Mouse (Mus musculus): Measurements from ENCODE around the gene Mmp27. TPM values are rescaled to one million over a fixed set of nuclear protein-coding genes. Genes with fewer than 3 reads are reported as not detected.

Gene Mmp27
- polyA plus RNA-seq (2016; fragmentation: Nextera tagmentation; extraction: Ambion mirVana): not detected in 2 replicates

DNA sequence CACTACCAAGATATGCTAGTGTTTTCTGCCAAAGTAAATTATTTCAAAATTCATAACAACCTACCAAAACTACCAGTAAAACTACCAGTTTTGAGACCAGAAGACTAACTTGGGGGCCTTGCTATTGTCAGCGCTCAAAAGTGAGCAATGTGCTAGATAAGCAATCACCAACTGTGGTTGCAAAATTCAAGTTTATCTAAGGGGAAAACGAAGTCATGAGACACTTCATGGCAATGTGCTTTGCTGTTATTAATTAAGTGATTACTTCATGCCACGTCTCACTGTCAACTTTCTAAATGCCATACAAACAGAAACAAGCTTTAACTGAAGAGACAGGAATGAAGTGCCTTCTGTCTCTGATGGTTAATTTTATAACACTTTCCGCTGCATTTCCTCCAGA is at the start of gene Mmp27:
Gene Mmp27 (plus strand): TSS at position 235 of the 400 bp plus-strand sequence.
- H3K36me3 ChIP-seq: no peaks in the 10 kb centered on the region
- H3K9me3 ChIP-seq (replicated peaks): no peaks in the 10 kb centered on the region
- 83% methylated on average over 4 of the region's 4 CpGs for WGBS
- no peak within 1 kb of the TSS for H3K4me3 ChIP-seq
- DNase-seq (ENCODE audit: low spot score): no peak
- H3K27me3 ChIP-seq (ENCODE audit: low read depth, poor library complexity, severe bottlenecking): no peaks in the 10 kb centered on the region
- no peak within 1 kb of the TSS for H3K27ac ChIP-seq (replicated peaks)
- no peaks in the 10 kb centered on the region for H3K4me1 ChIP-seq

DNA sequence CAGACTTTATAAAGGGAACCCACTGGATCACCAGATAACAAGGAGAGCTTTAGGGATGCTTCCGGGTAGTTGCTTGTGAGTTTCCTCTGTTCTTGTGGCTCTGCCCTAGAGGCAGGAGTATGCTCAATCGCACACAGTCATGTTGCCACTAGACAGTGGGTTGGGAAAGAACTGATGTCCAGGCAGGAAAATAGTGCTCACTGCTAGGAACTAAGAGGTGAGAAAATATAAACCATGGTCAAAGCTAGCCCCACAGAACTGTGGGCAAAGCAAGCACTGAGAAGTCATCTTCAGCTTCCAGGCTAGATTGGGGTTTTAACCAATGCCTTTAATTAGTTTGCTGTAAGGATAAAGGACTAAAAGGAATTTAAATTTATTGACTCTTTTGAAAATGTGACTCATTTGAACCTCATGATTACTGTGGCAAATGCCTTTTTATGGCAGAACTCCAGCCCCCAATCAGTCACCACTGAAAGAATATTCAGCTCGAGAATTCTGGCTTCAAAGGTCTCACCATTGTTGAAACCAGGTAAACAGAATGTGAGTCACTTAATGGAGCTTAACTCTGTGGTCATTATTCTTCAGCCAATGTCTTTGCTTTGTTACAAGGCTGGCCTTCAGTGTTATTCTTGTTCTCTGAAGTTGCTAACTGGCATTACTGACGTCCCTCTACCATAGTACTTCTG is 44.8 kb upstream of the Mmp27 start:
- Histone ChIP-seq H3K27me3 (ENCODE audit: low read depth, poor library complexity, severe bottlenecking) (no peaks in the 10 kb centered on the region), H3K36me3 (no peaks in the 10 kb centered on the region), H3K27ac (replicated peaks) (no peak overlapping the region), H3K4me1 (no peaks in the 10 kb centered on the region), H3K9me3 (replicated peaks) (no peaks in the 10 kb centered on the region), H3K4me3 (no peak overlapping the region)
- WGBS: 74% methylated on average over 4 of the region's 4 CpGs
- DNase-seq (ENCODE audit: low spot score): no peak

DNA sequence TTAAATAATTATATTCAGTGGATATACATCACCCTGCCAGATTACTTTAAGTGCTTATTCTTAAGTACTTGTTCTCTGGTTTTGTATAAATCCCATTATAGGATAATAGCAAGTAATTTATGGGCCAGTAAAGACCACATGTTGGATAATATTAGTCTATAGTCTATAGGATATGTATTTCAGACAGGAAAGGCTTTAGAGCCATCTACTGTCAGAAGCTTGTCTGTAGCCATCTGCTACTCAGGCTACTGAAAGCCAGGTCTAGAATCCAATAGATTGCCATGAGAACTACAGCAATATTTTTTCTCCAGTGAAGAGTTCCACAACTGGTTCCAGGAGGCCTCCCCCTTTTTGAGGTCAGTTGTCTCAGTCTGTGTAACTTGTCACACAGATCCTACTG is 28.4 kb upstream of the Mmp27 start:
- H3K27me3 ChIP-seq (ENCODE audit: low read depth, poor library complexity, severe bottlenecking): no peaks in the 10 kb centered on the region
- no peak overlapping the region for H3K4me3 ChIP-seq
- H3K27ac ChIP-seq (replicated peaks): no peak overlapping the region
- DNase-seq (ENCODE audit: low spot score): no peak
- no peaks in the 10 kb centered on the region for H3K36me3 ChIP-seq
- no peaks in the 10 kb centered on the region for H3K4me1 ChIP-seq
- H3K9me3 ChIP-seq (replicated peaks): no peaks in the 10 kb centered on the region

DNA sequence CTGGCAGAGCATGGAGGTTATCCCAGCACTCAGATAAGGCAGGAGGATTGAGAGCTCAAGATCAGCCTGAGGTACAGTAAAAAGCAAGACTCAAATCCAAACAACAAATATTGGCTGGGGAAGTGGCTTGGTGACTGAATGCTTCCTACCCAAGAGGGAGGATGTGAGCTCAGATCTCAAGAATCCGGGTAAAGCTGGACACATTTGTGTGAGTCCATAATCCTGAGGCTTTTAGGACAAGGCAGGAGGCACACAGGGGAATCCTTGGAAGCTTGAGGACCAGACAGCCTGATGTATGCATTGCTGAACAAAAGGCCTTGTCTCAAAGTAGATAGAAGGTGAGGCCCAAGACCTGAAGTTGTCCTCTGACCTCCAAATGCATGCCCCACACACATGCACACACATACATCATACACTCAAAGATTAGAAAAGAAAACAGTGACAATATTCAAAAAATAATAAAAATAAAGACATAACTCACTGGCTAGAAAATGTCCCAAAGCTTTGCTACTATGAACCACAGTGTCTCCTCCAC is 26.2 kb upstream of the Mmp27 start:
- Histone ChIP-seq H3K27me3 (ENCODE audit: low read depth, poor library complexity, severe bottlenecking) (no peaks in the 10 kb centered on the region), H3K36me3 (no peaks in the 10 kb centered on the region), H3K27ac (replicated peaks) (no peak overlapping the region), H3K9me3 (replicated peaks) (no peaks in the 10 kb centered on the region), H3K4me3 (no peak overlapping the region), H3K4me1 (no peaks in the 10 kb centered on the region)
- DNase-seq (ENCODE audit: low spot score): no peak
- WGBS: 84% methylated on average over 1 of the region's 1 CpGs

DNA sequence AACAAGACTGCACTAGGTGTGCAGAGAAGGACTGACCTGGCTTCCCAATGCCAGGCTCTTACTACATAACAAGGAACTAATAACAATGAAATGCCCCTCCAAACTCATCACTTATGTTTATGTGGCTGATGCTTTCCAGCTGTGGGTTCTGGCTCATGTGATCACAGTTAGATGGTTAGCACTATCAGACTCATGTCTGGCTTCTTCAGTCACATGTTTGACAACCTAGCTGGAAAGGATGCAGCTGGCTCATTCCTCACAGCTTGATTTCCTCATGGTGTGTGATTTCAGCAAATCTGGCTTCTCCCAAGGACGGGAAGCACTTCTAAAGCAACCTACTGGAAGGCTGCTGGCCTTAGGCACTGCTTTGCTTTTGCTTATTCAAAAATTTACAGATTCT is 25.7 kb upstream of the Mmp27 start:
- H3K36me3 ChIP-seq: no peaks in the 10 kb centered on the region
- H3K4me3 ChIP-seq: no peak overlapping the region
- no peaks in the 10 kb centered on the region for H3K27me3 ChIP-seq (ENCODE audit: low read depth, poor library complexity, severe bottlenecking)
- WGBS: 65% methylated on average over 1 of the region's 1 CpGs
- no peak for DNase-seq (ENCODE audit: low spot score)
- no peaks in the 10 kb centered on the region for H3K9me3 ChIP-seq (replicated peaks)
- H3K27ac ChIP-seq (replicated peaks): no peak overlapping the region
- no peaks in the 10 kb centered on the region for H3K4me1 ChIP-seq

DNA sequence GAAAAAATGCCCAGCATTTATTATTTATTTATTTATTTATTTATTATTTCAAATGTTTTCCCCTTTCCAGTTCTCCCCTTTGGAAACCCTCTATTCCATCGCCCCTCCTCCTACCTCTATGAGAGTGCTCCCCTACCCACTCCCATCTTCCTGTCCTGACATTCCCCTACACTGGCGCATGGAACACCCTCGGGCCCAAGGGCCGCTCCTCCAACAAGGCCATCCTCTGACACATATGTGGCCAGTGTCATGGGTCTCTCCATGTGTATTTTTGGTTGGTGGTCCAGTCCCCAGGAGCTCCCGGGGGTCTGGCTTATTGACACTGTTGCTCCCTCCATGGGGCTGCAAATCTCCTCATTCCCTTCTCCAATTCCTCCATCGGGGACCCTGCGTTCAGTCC is 25.3 kb upstream of the Mmp27 start:
- 85% methylated on average over 7 of the region's 7 CpGs for WGBS
- Histone ChIP-seq H3K9me3 (replicated peaks) (no peaks in the 10 kb centered on the region), H3K27ac (replicated peaks) (no peak overlapping the region), H3K4me3 (no peak overlapping the region), H3K4me1 (no peaks in the 10 kb centered on the region), H3K36me3 (no peaks in the 10 kb centered on the region), H3K27me3 (ENCODE audit: low read depth, poor library complexity, severe bottlenecking) (no peaks in the 10 kb centered on the region)
- no peak for DNase-seq (ENCODE audit: low spot score)

DNA sequence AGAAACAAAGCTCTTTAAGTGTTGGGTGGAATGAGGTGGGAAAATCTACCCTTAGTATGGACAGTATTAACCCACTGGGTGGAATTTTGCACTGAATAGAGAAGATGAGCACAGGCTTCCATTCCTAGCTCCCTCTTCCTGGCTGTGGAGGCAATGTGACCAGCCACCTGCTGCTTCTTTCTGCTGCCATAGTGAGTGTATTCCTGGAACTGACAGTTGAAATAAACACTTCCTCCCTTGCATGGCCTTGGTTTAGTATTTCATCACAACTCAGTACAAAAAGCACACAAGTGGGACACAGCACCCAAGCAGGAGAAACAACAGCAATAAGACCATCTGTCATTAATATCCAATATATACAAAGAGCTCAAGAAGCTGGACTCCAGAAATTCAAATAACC is 19.3 kb upstream of the Mmp27 start:
- DNase-seq (ENCODE audit: low spot score): no peak
- Histone ChIP-seq H3K4me3 (no peak overlapping the region), H3K36me3 (no peaks in the 10 kb centered on the region), H3K27me3 (ENCODE audit: low read depth, poor library complexity, severe bottlenecking) (no peaks in the 10 kb centered on the region), H3K27ac (replicated peaks) (no peak overlapping the region), H3K9me3 (replicated peaks) (no peaks in the 10 kb centered on the region), H3K4me1 (no peaks in the 10 kb centered on the region)

- Histone ChIP-seq H3K4me1 (no peaks in the 10 kb centered on the region), H3K27ac (replicated peaks) (no peak overlapping the region), H3K36me3 (no peaks in the 10 kb centered on the region), H3K4me3 (no peak overlapping the region), H3K27me3 (ENCODE audit: low read depth, poor library complexity, severe bottlenecking) (no peaks in the 10 kb centered on the region), H3K9me3 (replicated peaks) (no peaks in the 10 kb centered on the region)
- no peak for DNase-seq (ENCODE audit: low spot score)
- 87% methylated on average over 3 of the region's 3 CpGs for WGBS
Measured at GRCm38 (mm10) chr9:7553536-7553935, 17.7 kb upstream of the Mmp27 start.

- H3K9me3 ChIP-seq (replicated peaks): no peaks in the 10 kb centered on the region
- DNase-seq (ENCODE audit: low spot score): no peak
- WGBS: 57% methylated on average over 3 of the region's 3 CpGs
- H3K4me1 ChIP-seq: no peaks in the 10 kb centered on the region
- no peak overlapping the region for H3K4me3 ChIP-seq
- no peak overlapping the region for H3K27ac ChIP-seq (replicated peaks)
- no peaks in the 10 kb centered on the region for H3K27me3 ChIP-seq (ENCODE audit: low read depth, poor library complexity, severe bottlenecking)
- H3K36me3 ChIP-seq: no peaks in the 10 kb centered on the region
Measured at GRCm38 (mm10) chr9:7554382-7554781, 16.8 kb upstream of the Mmp27 start.

DNA sequence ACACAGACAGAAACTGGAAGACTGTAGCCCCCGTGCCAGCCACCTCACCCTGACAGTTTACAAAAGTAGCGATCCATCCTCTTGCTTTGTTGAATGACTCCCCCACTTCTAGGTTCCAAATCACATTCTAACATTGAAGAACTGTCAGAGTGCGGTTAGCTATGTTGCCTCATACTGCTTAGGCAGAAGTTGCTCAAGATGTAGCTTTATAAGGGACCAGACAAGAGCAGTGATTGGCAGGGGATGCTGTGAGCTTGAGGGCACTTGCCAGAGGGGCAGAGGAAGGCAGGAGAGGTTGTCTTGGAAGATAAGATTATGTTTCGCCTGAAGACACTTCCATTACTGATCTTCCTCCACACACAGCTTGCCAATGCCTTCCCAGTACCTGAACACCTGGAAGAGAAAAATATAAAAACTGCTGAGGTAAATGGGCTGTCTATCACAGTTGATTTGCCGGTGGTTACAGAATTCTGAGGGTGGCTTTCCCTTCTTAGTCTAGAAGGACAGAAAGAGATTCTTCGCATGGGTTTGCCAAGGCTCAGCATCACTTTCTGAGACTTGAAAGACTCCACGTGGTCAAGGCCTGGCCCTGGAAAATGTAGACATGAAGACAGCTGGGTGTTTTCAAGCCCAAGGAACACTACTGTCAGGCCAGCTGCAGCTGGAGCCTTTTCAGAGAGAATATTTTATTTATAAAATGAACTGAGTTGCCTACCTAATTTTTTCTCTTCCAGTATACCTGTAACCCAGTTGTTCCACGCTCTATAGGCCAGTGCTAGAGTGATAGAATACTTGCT is 12.8 kb upstream of the Mmp27 start, which contains the start of gene Mmp8:
Gene Mmp8 (plus strand): TSS at position 236 of the 797 bp plus-strand sequence.
- Histone ChIP-seq H3K4me3 (no peak within 1 kb of the TSS), H3K4me1 (0 out of 2 replicates have a peak, but pooled peaks cover 6% of the 10 kb centered on the region)
- WGBS: 86% methylated on average over 8 of the region's 8 CpGs

GRCm38 (mm10) chr9:7560026-7560425 is 11.2 kb upstream of the Mmp27 start:
- Histone ChIP-seq H3K27me3 (ENCODE audit: low read depth, poor library complexity, severe bottlenecking) (no peaks in the 10 kb centered on the region), H3K9me3 (replicated peaks) (no peaks in the 10 kb centered on the region), H3K4me3 (no peak overlapping the region), H3K4me1 (0 out of 2 replicates have a peak, but pooled peaks cover 6% of the 10 kb centered on the region), H3K36me3 (no peaks in the 10 kb centered on the region), H3K27ac (replicated peaks) (no peak overlapping the region)
- DNase-seq (ENCODE audit: low spot score): no peak
- 74% methylated on average over 4 of the region's 4 CpGs for WGBS

More for the DNA sequence above, 12.8 kb upstream of the Mmp27 start, which contains the start of gene Mmp8:
- H3K27me3 ChIP-seq (ENCODE audit: low read depth, poor library complexity, severe bottlenecking): no peaks in the 10 kb centered on the region
- no peak for DNase-seq (ENCODE audit: low spot score)
- H3K9me3 ChIP-seq (replicated peaks): no peaks in the 10 kb centered on the region
- no peak within 1 kb of the TSS for H3K27ac ChIP-seq (replicated peaks)
- no peaks in the 10 kb centered on the region for H3K36me3 ChIP-seq

DNA sequence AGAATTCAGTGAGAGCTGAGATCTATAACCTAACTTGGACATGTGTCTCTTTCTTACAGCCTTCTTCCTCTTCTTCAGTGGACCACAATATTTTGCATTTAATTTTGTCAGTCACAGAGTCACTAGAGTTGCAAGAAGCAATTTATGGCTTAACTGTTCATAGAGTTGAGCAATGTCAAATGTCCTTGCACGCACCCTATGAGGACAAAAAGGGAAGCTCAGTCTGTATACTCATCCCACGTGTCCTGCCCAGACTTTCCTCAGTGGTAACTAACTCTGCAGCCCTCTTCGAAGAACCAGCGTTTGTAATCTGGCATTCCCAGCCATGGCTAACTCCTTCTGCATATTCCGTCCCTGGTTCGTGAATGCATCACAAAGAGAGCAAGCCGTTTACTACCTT is 3.8 kb upstream of the Mmp27 start:
- Histone ChIP-seq H3K36me3 (no peaks in the 10 kb centered on the region), H3K27ac (replicated peaks) (no peak overlapping the region), H3K4me1 (no peaks in the 10 kb centered on the region), H3K27me3 (ENCODE audit: low read depth, poor library complexity, severe bottlenecking) (no peaks in the 10 kb centered on the region), H3K9me3 (replicated peaks) (no peaks in the 10 kb centered on the region), H3K4me3 (no peak overlapping the region)
- WGBS: 73% methylated on average over 7 of the region's 7 CpGs
- no peak for DNase-seq (ENCODE audit: low spot score)

DNA sequence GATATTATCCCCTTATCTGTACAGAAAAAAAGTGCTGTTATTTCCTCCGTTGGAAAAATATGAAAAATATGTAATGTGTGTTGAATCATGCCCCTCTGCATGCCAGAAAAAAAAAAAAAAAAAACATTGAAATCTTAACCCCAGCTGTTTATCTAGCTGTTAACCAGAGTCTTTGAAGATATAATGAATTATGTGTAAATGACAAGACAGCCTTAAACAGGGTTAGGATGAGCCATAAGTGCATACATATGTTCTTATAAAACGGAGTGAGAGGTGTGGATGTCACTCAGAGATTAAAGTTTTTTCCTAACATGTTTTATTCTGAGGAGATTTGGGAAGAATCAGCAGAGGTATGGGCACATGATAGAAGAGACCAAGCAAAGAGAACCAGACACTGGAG is 3.3 kb upstream of the Mmp27 start:
- 78% methylated on average over 2 of the region's 2 CpGs for WGBS

More for the DNA sequence above, 3.3 kb upstream of the Mmp27 start:
- Histone ChIP-seq H3K27ac (replicated peaks) (no peak overlapping the region), H3K36me3 (no peaks in the 10 kb centered on the region), H3K9me3 (replicated peaks) (no peaks in the 10 kb centered on the region), H3K4me1 (no peaks in the 10 kb centered on the region), H3K27me3 (ENCODE audit: low read depth, poor library complexity, severe bottlenecking) (no peaks in the 10 kb centered on the region), H3K4me3 (no peak overlapping the region)
- DNase-seq (ENCODE audit: low spot score): no peak
